Mouse (Mus musculus) ES-Bruce4 (cell line): ENCODE results near the gene Rtn1.

ENCODE experiments used
- CTCF ChIP-seq: IDR thresholded peaks from one replicate; pipeline ENCODE4 v1.8.1; 2011; ENCODE audit warnings: low read depth, low read length
- EP300 ChIP-seq: IDR thresholded peaks from 2 replicates; pipeline ENCODE4 v1.6.1; 2011; ENCODE audit warnings: low read depth, low read length; ENCODE audit not compliant: insufficient read depth

GRCm38 (mm10) chr12:72300971-72301370, 107.9 kb downstream of the Rtn1 start:
- TF ChIP-seq EP300 (no peak), CTCF (no peak)
